Mouse (Mus musculus): ENCODE measurements around the gene Liph. TPM values are rescaled to one million over a fixed set of nuclear protein-coding genes. Genes with fewer than 3 reads are reported as not detected.
"Not testable (repeated sequence)": the region's sequence is repeated elsewhere in the genome, so short reads cannot be mapped to it uniquely, and the experiment has no call there.

Liph gene
- total RNA-seq (2021): under 1 TPM; 0.42 to 0.59 TPM
- long read RNA-seq, experiment 1: 0 reads
- long read RNA-seq, experiment 2, partial matches to known transcripts: 0 of 2 reads
- long read RNA-seq, experiment 2, other reads (novel, unspliced or antisense): 1 of 2 reads

- no peak for DNase-seq (ENCODE audit: low spot score in 2 of 2)
Measured at GRCm38 (mm10) chr16:21995304-21995703, at the start of gene Liph. TSS of gene Liph (minus strand) at chr16:21995663.

- no peak for DNase-seq (ENCODE audit: low spot score in 2 of 2)
Measured at GRCm38 (mm10) chr16:22043830-22044229, 48.4 kb upstream of the Liph start.

GRCm38 (mm10) chr16:22039978-22040377, 44.5 kb upstream of the Liph start:
- DNase-seq (ENCODE audit: low spot score in 2 of 2): no peak

- DNase-seq (ENCODE audit: low spot score in 2 of 2): no peak
Measured at GRCm38 (mm10) chr16:22038554-22038953, 43.1 kb upstream of the Liph start.

- no peak for DNase-seq (ENCODE audit: low spot score in 2 of 2)
Measured at GRCm38 (mm10) chr16:22027474-22027873, 32.0 kb upstream of the Liph start.

GRCm38 (mm10) chr16:22022122-22022521, 26.7 kb upstream of the Liph start:
- no peak for DNase-seq (ENCODE audit: low spot score in 2 of 2)

- no peak for DNase-seq (ENCODE audit: low spot score in 2 of 2)
Measured at GRCm38 (mm10) chr16:22015569-22015968, 20.1 kb upstream of the Liph start.

- DNase-seq (ENCODE audit: low spot score in 2 of 2): peak in 1 of 2 experiments; percentile 21
Measured at GRCm38 (mm10) chr16:22009596-22009995, 14.1 kb upstream of the Liph start.

- peak; percentile 99 for DNase-seq (ENCODE audit: low spot score in 2 of 2)
Measured at GRCm38 (mm10) chr16:22009099-22009584, 13.7 kb upstream of the Liph start, which contains the start of gene Senp2. TSS of gene Senp2 (plus strand) at chr16:22009484.

- no peak for DNase-seq (ENCODE audit: low spot score in 2 of 2)
Measured at GRCm38 (mm10) chr16:22001606-22002005, 6.1 kb upstream of the Liph start.

- no peak for DNase-seq (ENCODE audit: low spot score in 2 of 2)
Measured at GRCm38 (mm10) chr16:22001172-22001571, 5.7 kb upstream of the Liph start.

GRCm38 (mm10) chr16:21999941-22000690, 4.7 kb upstream of the Liph start:
- no peak for DNase-seq (ENCODE audit: low spot score in 2 of 2)

GRCm38 (mm10) chr16:21998061-21998460, 2.6 kb upstream of the Liph start:
- DNase-seq (ENCODE audit: low spot score in 2 of 2): no peak

GRCm38 (mm10) chr16:21996881-21997641, 1.6 kb upstream of the Liph start:
- no peak for DNase-seq (ENCODE audit: low spot score in 2 of 2)

- no peak for DNase-seq (ENCODE audit: low spot score in 2 of 2)
Measured at GRCm38 (mm10) chr16:21996402-21996801, 939 bp upstream of the Liph start.

- no peak for DNase-seq (ENCODE audit: low spot score in 2 of 2)
Measured at GRCm38 (mm10) chr16:21991774-21992173, 3.7 kb downstream of the Liph start.

GRCm38 (mm10) chr16:21990893-21991292, 4.6 kb downstream of the Liph start:
- not testable (repeated sequence) for DNase-seq (ENCODE audit: low spot score in 2 of 2)

- no peak for DNase-seq (ENCODE audit: low spot score in 2 of 2)
Measured at GRCm38 (mm10) chr16:21987956-21988355, 7.5 kb downstream of the Liph start.

GRCm38 (mm10) chr16:21986191-21986590, 9.3 kb downstream of the Liph start:
- no peak for DNase-seq (ENCODE audit: low spot score in 2 of 2)

- DNase-seq (ENCODE audit: low spot score in 2 of 2): no peak
Measured at GRCm38 (mm10) chr16:21984091-21984490, 11.4 kb downstream of the Liph start.

GRCm38 (mm10) chr16:21983581-21983980, 11.9 kb downstream of the Liph start:
- no peak for DNase-seq (ENCODE audit: low spot score in 2 of 2)

GRCm38 (mm10) chr16:21983146-21983545, 12.3 kb downstream of the Liph start:
- no peak for DNase-seq (ENCODE audit: low spot score in 2 of 2)

Data from adrenal gland, postnatal 4 days (tissue).